Mouse (Mus musculus): ENCODE data around the gene Utp18. TPM values are rescaled to one million over a fixed set of nuclear protein-coding genes. Genes with fewer than 3 reads are reported as not detected.

The Utp18 gene
- total RNA-seq (2023), result 10 to 100 TPM; 20.5 to 23.4 TPM

DNA sequence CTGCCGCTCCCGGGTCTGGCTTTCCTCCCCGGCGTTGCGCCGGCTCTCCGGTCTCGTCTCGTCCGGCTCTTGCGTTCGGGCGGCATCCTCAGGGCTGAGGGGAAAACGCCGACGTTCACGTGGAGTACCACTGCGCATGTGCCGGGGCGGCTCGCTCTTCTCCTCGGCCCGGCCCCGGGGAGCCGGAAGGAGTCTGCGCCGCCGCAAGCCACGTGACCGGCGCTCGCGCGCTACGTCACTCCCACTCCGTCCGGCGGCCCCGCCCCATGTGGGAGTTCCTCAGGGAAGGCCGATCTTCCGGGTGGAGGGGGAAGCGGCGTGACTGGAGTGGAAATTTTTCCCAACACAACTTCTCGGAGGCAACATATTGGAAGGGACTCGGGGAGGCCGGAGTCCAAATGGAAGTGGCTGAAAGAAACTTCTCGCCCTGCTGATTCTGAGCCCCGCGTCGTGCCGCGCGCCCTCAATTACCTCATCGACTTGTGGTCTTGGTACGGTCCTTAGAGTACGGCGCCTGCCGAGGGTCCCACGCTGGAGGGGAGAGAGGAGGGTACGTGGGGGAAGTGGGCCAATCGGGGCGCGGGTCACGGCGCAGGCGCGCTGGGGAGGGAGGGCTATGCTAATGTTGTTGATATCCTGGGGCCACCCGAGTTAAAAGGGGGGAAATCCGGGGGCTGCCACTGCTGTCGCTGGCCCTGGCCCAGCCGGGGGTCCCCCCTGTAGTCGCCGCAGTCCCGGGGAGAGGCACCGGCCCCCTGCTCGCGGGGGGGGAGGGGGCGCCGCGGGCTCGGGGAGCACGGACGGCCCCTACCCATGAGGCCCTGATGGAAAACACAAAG is at the start of gene Utp18, which contains the start of gene Mbtd1:
Utp18 (minus strand) TSS at position 195 of the 839 bp plus-strand sequence.
Mbtd1 (plus strand) TSS at position 281 of the 839 bp plus-strand sequence.

Other genes starting within 250 kb of the Utp18 start
- 10 to 100 TPM; 39.7 to 46.4 TPM for gene Mbtd1, start 86 bp upstream of the Utp18 start, total RNA-seq (2023)
- gene Nme2, start 70.5 kb upstream of the Utp18 start, total RNA-seq (2023), result 10 to 100 TPM; 61.6 to 91.1 TPM
- gene Gm20390, start 82.5 kb upstream of the Utp18 start, total RNA-seq (2023), result 10 to 100 TPM; 24.7 to 24.8 TPM
- 10 to 100 TPM; 12.7 to 18.9 TPM for gene Nme1, start 82.8 kb upstream of the Utp18 start, total RNA-seq (2023)
- gene Spag9, start 110.3 kb upstream of the Utp18 start, total RNA-seq (2023), result 100 to 1,000 TPM in 1 of 2 experiments, 10 to 100 TPM in 1; 94.4 to 115 TPM

Measured in neutrophil, adult 59 days (primary cell).